Mouse (Mus musculus): ENCODE measurements around the gene Rcl1. TPM values are rescaled to one million over a fixed set of nuclear protein-coding genes. Genes with fewer than 3 reads are reported as not detected.
A peak's percentile ranks its signal among the peaks of the same experiment; 100 is the strongest.

Rcl1 gene
- polyA plus RNA-seq, 1 experiment from 2014 or later: 44.2 TPM

DNA sequence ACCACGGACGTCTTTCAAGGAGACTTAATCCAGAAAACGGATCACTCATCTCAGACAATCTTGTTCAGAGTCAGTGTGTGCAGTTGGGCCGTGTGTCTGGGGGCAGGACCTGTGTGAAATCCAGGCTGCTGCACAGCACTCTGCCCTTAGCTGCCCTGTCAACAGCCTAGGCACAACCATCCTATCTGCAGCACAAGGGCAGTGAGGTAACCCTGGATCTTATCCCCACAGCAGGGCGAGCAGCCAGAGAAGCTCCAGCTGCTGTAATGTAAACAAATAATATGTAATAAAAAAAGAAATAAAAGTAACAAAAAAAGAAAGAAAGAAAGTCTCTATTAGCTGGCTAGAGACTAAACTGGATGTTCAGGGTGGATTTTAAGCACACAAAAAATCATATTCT, 32.0 kb upstream of the Rcl1 start:
- no peak overlapping the region for H3K27ac ChIP-seq
- H3K4me1 ChIP-seq: peaks cover 18% of the 10 kb centered on the region
- H3K9me3 ChIP-seq: no peaks in the 10 kb centered on the region
- H3K9ac ChIP-seq: no peak overlapping the region
- no peak overlapping the region for H3K4me2 ChIP-seq
- no peaks in the 10 kb centered on the region for H3K36me3 ChIP-seq
- no peaks in the 10 kb centered on the region for H3K27me3 ChIP-seq
- 59% methylated on average over 5 of the region's 5 CpGs for WGBS
- no peak for ATAC-seq (ENCODE audit: insufficient number of reproducible peaks, low FRiP score, low TSS enrichment, low read depth)
- H3K4me3 ChIP-seq: no peak overlapping the region

DNA sequence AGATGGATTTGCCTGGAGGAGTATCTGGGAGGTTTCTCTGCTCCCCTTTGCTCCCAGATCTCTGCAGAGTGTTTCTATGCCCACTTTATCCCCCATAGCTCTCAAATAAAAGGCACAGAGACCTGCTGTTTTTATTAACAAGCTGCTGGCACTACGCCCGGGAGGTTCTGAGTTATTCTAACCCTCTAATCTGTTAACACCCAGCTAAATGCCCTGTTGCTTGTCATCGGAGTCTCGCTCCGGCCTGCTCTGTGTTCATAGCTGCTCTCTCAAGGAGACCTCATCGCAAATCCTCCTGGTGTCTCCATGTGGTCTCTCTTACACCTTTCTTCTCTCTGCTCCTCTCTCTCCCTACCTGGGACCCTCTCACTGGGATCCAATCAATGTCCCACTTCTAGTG, 26.4 kb upstream of the Rcl1 start:
- Histone ChIP-seq H3K36me3 (no peaks in the 10 kb centered on the region), H3K4me2 (no peak overlapping the region), H3K4me3 (no peak overlapping the region), H3K4me1 (peaks cover 4% of the 10 kb centered on the region; the same call in 1 of the 2 replicates), H3K27me3 (no peaks in the 10 kb centered on the region), H3K9me3 (no peaks in the 10 kb centered on the region), H3K9ac (no peak overlapping the region), H3K27ac (no peak overlapping the region)
- WGBS: 35% methylated on average over 6 of the region's 6 CpGs
- no peak for ATAC-seq (ENCODE audit: insufficient number of reproducible peaks, low FRiP score, low TSS enrichment, low read depth)

DNA sequence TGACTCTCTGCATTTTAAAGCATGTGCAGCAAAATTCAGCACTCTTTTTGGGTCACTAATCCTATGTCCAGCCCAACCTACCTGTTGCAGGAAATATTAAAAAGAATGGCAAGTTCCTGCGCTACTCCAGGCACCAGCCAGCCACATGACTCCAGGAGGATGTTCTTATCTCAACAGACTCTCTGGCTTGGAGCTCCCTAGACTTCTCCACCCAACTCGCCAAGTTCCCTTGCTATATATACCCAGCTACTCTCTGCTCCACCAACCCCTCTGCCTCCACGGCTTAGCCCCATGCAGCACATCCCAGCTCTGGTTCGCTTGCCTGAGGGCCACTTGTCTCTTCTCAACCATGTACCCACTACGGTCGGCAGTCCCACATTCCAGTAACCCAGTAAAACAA, 12.5 kb upstream of the Rcl1 start:
- H3K4me1 ChIP-seq: no peaks in the 10 kb centered on the region
- H3K27ac ChIP-seq: no peak overlapping the region
- no peak overlapping the region for H3K9ac ChIP-seq
- WGBS: 70% methylated on average over 6 of the region's 6 CpGs
- no peak overlapping the region for H3K4me2 ChIP-seq
- no peaks in the 10 kb centered on the region for H3K27me3 ChIP-seq
- H3K36me3 ChIP-seq: no peaks in the 10 kb centered on the region
- ATAC-seq (ENCODE audit: insufficient number of reproducible peaks, low FRiP score, low TSS enrichment, low read depth): no peak
- no peak overlapping the region for H3K4me3 ChIP-seq
- no peaks in the 10 kb centered on the region for H3K9me3 ChIP-seq

DNA sequence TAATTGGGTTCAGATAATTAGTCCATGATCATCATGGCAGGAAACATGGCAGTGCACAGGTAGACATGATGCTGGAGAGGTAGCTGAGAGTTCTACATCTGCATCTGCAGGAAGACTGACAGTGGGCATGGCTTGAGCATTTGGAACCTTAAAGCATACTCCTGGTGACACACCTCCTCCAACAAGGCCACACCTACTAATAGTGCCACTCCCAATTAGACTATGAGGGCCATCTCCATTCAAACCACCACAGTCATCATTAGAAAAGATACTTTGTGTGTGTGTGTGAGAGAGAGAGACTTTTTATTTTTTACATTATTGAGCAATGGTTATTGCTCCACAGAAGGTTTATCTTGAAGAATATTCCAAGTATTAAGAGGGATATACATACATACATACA, 9.0 kb upstream of the Rcl1 start:
- no peak overlapping the region for H3K27ac ChIP-seq
- no peak overlapping the region for H3K4me2 ChIP-seq
- no peaks in the 10 kb centered on the region for H3K4me1 ChIP-seq
- no peaks in the 10 kb centered on the region for H3K9me3 ChIP-seq
- H3K36me3 ChIP-seq: no peaks in the 10 kb centered on the region
- no peak overlapping the region for H3K9ac ChIP-seq
- no peaks in the 10 kb centered on the region for H3K27me3 ChIP-seq
- H3K4me3 ChIP-seq: no peak overlapping the region
- no peak for ATAC-seq (ENCODE audit: insufficient number of reproducible peaks, low FRiP score, low TSS enrichment, low read depth)

DNA sequence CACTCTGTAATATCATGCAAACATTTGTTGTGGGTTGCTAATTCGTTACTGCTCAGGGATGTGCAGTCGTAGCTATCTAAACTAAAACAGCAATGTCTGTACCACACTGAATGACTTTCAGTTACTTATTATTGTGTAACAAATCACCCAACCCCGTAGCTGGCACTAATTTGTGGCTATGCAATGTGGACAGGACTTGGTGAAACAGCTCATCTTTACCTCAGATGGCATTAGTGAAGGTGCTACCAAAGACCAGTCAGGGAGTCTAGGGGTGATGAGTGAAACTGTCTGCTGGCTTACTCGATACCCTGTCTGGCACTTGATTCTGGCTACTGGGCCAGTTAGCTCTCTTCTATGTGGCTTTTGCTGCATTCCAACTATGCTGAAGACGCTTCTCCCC, 2.1 kb upstream of the Rcl1 start:
- Histone ChIP-seq H3K4me1 (peaks cover 12% of the 10 kb centered on the region), H3K27me3 (no peaks in the 10 kb centered on the region), H3K9ac (no peak overlapping the region), H3K9me3 (no peaks in the 10 kb centered on the region), H3K4me3 (no peak overlapping the region), H3K4me2 (no peak overlapping the region), H3K27ac (no peak overlapping the region), H3K36me3 (no peaks in the 10 kb centered on the region)
- WGBS: 84% methylated on average over 5 of the region's 5 CpGs
- no peak for ATAC-seq (ENCODE audit: insufficient number of reproducible peaks, low FRiP score, low TSS enrichment, low read depth)

DNA sequence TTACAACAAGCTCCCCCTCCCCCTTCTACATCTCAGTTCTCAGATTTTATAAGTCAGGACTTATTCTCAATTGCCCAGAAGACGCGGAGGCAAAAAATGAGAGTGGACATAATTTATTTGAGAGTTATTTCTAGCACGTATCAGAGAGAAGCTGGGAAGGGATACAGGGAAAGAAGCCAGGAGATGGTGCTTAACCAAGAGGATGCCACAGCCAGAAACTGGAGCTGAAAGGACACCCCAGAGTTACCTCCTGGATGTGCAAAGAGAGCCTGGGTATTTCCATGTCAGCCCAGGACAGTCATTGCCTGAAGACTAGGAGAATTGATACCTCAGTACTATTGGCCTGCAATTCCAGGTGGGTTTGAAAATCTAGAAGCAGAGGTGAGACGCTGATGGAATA, 1.6 kb upstream of the Rcl1 start:
- WGBS: 76% methylated on average over 4 of the region's 4 CpGs

DNA sequence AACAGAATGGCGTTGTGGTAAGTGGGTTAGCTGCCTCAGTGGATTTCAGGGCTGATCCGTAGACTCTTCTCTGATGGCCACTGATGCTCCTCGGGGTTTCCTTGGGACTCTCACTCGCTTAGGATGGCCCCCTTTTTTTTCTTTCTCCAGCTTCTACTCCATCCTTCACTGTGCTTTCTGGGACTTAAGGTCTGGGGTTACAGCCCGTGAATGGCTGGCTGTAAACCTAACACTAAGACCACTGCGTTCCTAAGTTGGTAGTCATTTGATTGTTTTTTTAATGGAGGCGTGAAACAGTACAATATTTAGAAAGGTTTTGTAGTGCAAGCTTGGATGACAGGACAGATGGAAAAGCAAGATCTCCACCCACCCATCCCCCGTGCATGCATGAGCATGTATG, 914 bp upstream of the Rcl1 start:
- peak overlapping the region; percentile 54 for H3K9ac ChIP-seq
- WGBS: 19% methylated on average over 8 of the region's 8 CpGs
- ATAC-seq (ENCODE audit: insufficient number of reproducible peaks, low FRiP score, low TSS enrichment, low read depth): no peak
- H3K4me1 ChIP-seq: peaks cover 12% of the 10 kb centered on the region
- H3K4me3 ChIP-seq: peak overlapping the region; percentile 74
- no peaks in the 10 kb centered on the region for H3K27me3 ChIP-seq
- H3K9me3 ChIP-seq: no peaks in the 10 kb centered on the region
- peak overlapping the region; percentile 44; the same call in 1 of the 2 replicates for H3K27ac ChIP-seq
- H3K36me3 ChIP-seq: no peaks in the 10 kb centered on the region
- H3K4me2 ChIP-seq: peak overlapping the region; percentile 81

More for the DNA sequence above, 1.6 kb upstream of the Rcl1 start:
- no peaks in the 10 kb centered on the region for H3K9me3 ChIP-seq
- H3K27me3 ChIP-seq: no peaks in the 10 kb centered on the region
- H3K4me2 ChIP-seq: no peak overlapping the region
- H3K27ac ChIP-seq: no peak overlapping the region
- no peak for ATAC-seq (ENCODE audit: insufficient number of reproducible peaks, low FRiP score, low TSS enrichment, low read depth)
- H3K36me3 ChIP-seq: no peaks in the 10 kb centered on the region
- H3K9ac ChIP-seq: no peak overlapping the region
- peaks cover 12% of the 10 kb centered on the region for H3K4me1 ChIP-seq
- no peak overlapping the region for H3K4me3 ChIP-seq

DNA sequence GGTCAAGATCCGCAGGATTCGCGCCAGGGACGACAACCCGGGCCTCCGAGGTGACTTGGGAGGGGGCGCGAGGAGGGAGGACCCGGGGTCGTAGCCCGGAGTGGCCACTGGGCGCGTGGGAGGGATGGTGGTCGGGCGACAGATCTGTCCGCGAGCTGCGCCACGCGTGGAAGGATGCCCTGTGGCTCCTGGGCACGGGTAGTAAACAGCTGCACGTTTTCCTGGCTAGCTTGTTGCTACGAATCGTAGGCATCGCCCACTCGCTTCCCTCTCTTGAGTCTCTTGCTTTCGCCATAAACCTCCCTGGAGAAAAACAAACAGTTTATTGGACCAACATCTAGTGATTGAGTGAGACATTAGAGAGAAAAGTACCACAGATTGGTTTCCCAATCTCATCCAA, 416 bp downstream of the Rcl1 start:
- WGBS: 0% methylated on average over 26 of the region's 27 CpGs
- Histone ChIP-seq H3K27me3 (no peaks in the 10 kb centered on the region), H3K27ac (0 out of 2 replicates have a peak overlapping the region, but pooled peaks have one; percentile 17), H3K4me2 (peak overlapping the region; percentile 68), H3K9ac (peak overlapping the region; percentile 37), H3K9me3 (no peaks in the 10 kb centered on the region), H3K36me3 (no peaks in the 10 kb centered on the region), H3K4me1 (peaks cover 12% of the 10 kb centered on the region), H3K4me3 (peak overlapping the region; percentile 74)
- ATAC-seq (ENCODE audit: insufficient number of reproducible peaks, low FRiP score, low TSS enrichment, low read depth): peak; percentile 16; the same call in 1 of the 2 replicates

DNA sequence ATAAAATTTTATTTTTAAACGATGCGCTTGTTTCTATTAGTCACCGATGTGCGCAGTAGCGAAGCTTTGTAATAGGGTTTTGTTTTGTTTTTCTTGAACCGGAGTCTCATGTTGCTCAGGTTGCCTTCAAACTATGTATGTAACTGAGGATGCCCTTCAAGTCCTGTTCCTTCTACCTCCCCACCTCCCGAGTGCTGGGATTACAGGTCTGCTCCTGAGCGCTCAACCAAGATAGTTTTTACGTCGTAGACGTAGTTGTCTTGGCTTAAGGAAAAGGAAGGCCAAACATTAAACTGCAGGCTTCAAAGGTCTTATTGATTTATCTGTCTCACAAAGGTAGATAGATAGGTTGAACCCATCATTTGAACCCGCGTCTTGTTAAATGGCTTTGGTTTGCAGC, 923 bp downstream of the Rcl1 start:
- Histone ChIP-seq H3K4me1 (peaks cover 12% of the 10 kb centered on the region), H3K27ac (no peak overlapping the region), H3K9ac (0 out of 2 replicates have a peak overlapping the region, but pooled peaks have one; percentile 37), H3K4me3 (peak overlapping the region; percentile 74), H3K9me3 (no peaks in the 10 kb centered on the region), H3K27me3 (no peaks in the 10 kb centered on the region), H3K36me3 (no peaks in the 10 kb centered on the region), H3K4me2 (peak overlapping the region; percentile 68)
- ATAC-seq (ENCODE audit: insufficient number of reproducible peaks, low FRiP score, low TSS enrichment, low read depth): no peak
- 12% methylated on average over 13 of the region's 13 CpGs for WGBS

DNA sequence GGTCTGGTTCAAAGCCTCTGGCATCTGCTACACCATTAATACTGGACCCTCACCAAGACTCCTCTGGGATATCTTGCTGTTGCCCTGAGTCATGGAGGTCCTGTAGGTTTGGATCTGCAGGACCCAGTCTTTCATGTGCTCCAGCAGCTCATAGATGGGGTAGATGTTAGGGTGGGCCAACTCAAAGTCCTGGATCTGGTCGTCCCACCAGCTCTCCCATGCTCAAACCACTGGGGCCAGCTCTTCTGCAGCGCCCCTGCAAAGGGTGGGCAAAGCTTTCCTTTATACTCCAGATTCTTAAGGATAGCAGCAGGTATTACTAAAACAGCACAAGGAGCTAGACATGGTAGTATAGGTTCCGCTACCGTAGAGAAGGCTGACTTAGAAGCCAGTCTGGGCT, 4.6 kb downstream of the Rcl1 start:
- 94% methylated on average over 4 of the region's 4 CpGs for WGBS
- no peak for ATAC-seq (ENCODE audit: insufficient number of reproducible peaks, low FRiP score, low TSS enrichment, low read depth)
- H3K27me3 ChIP-seq: no peaks in the 10 kb centered on the region
- H3K27ac ChIP-seq: no peak overlapping the region
- no peaks in the 10 kb centered on the region for H3K9me3 ChIP-seq
- H3K36me3 ChIP-seq: no peaks in the 10 kb centered on the region
- H3K4me2 ChIP-seq: no peak overlapping the region
- no peak overlapping the region for H3K4me3 ChIP-seq
- 0 out of 2 replicates have a peak, but pooled peaks cover 5% of the 10 kb centered on the region for H3K4me1 ChIP-seq
- no peak overlapping the region for H3K9ac ChIP-seq

DNA sequence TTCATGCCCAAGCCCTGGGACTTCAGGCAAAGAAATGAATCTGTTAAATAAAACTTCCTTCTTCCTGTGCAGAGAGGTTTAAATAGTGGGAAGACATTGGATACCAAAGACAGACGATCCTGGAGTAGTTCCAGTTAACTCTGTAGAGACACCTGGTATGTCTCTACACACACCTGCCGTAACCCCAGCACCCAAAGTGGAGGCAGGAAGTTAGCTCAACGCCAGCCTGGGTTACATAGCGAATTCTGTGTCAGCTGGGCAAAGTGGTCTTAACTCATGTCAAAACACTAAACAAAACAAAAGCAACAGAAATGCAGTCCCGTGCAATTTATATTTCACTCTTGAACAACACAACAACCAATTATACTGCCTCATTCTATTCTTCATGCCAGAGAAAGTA, 5.1 kb downstream of the Rcl1 start:
- H3K4me3 ChIP-seq: no peak overlapping the region
- no peaks in the 10 kb centered on the region for H3K36me3 ChIP-seq
- no peaks in the 10 kb centered on the region for H3K27me3 ChIP-seq
- WGBS: 82% methylated on average over 5 of the region's 5 CpGs
- no peaks in the 10 kb centered on the region for H3K9me3 ChIP-seq
- H3K9ac ChIP-seq: no peak overlapping the region
- no peak overlapping the region for H3K27ac ChIP-seq
- ATAC-seq (ENCODE audit: insufficient number of reproducible peaks, low FRiP score, low TSS enrichment, low read depth): no peak
- H3K4me1 ChIP-seq: 0 out of 2 replicates have a peak, but pooled peaks cover 5% of the 10 kb centered on the region
- no peak overlapping the region for H3K4me2 ChIP-seq

DNA sequence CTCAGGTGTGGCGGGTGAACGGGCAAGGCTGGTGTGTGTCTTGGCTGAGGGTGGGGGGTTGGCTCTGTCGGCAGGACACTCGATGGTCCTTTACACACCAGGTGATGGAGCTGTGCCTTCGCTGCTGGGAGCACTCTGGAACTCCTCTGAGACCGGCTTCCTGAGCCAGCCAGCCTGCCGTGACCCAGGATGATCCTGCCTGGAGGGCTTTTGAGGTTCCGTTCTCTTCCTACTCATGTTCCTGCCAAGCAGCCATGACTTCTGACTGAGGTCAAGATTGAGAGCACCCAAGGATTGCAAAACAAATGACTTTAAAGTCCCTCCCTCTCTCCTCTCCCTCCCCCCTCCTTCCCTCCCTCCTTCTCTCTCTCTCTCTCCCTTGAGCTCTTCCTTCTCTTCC, 11.5 kb downstream of the Rcl1 start:
- ATAC-seq (ENCODE audit: insufficient number of reproducible peaks, low FRiP score, low TSS enrichment, low read depth): no peak
- no peaks in the 10 kb centered on the region for H3K4me1 ChIP-seq
- H3K36me3 ChIP-seq: peaks cover 3% of the 10 kb centered on the region; the same call in 1 of the 2 replicates
- no peak overlapping the region for H3K4me2 ChIP-seq
- no peak overlapping the region for H3K4me3 ChIP-seq
- H3K27me3 ChIP-seq: no peaks in the 10 kb centered on the region
- H3K27ac ChIP-seq: no peak overlapping the region
- H3K9ac ChIP-seq: no peak overlapping the region
- WGBS: 69% methylated on average over 8 of the region's 8 CpGs
- no peaks in the 10 kb centered on the region for H3K9me3 ChIP-seq

All from limb, embryonic 15.5 days (tissue).